Mouse (Mus musculus) hindbrain, postnatal 0 days (tissue): ENCODE data around the gene Pafah2. TPM values are rescaled to one million over a fixed set of nuclear protein-coding genes. Genes with fewer than 3 reads are reported as not detected.

Source experiments
- ATAC-seq: fragments of 200-750 bp; cut with Nextera tagmentation; 2 replicates; pipeline ENCODE4 v1.8.0; 2017; ENCODE audit warnings: mild to moderate bottlenecking, moderate TSS enrichment, moderate library complexity
- DNase-seq: peaks from one replicate; pipeline ENCODE4 v3.0.0-alpha.2; 2015; ENCODE audit warnings: low spot score
- H3K27ac ChIP-seq: fragments of 300-500 bp; sonication (generic); 2 replicates; pipeline ENCODE4 v1.5.1; 2014; ENCODE audit warnings: mild to moderate bottlenecking
- H3K27me3 ChIP-seq: fragments of 300-500 bp; sonication (generic); 2 replicates; pipeline ENCODE4 v1.6.1; 2014; ENCODE audit warnings: low read length, mixed read lengths; ENCODE audit not compliant: insufficient read depth
- H3K36me3 ChIP-seq: fragments of 300-500 bp; sonication (generic); 2 replicates; pipeline ENCODE4 v1.6.1; 2014; ENCODE audit warnings: low read length, mixed read lengths; ENCODE audit not compliant: insufficient read depth
- H3K4me1 ChIP-seq: fragments of 300-500 bp; sonication (generic); 2 replicates; pipeline ENCODE4 v1.6.1; 2014; ENCODE audit warnings: antibody characterized with exemption, low read length, mixed read lengths; ENCODE audit not compliant: insufficient read depth
- H3K4me2 ChIP-seq: fragments of 300-500 bp; sonication (generic); 2 replicates; pipeline ENCODE4 v1.6.1; 2014; ENCODE audit warnings: low read depth, mild to moderate bottlenecking, low read length, moderate library complexity, mixed read lengths
- H3K4me3 ChIP-seq: fragments of 300-500 bp; sonication (generic); 2 replicates; pipeline ENCODE4 v1.5.1; 2014; ENCODE audit warnings: low read length
- H3K9ac ChIP-seq: fragments of 300-500 bp; sonication (generic); replicated peaks from 2 replicates; pipeline ENCODE4 v1.6.1; 2014; ENCODE audit warnings: mild to moderate bottlenecking, low read length, moderate library complexity, mixed read lengths
- H3K9me3 ChIP-seq: fragments of 300-500 bp; sonication (generic); 2 replicates; pipeline ENCODE4 v1.6.1; 2016; ENCODE audit warnings: low read length, mixed read lengths
- CTCF ChIP-seq: IDR thresholded peaks from 2 replicates; pipeline ENCODE4 v1.5.1; 2016; ENCODE audit warnings: antibody characterized with exemption, control low read depth, low read depth
- WGBS: fragments of 180-500 bp; shearing (Covaris S2); extraction: QIAGEN DNeasy Blood & Tissue Kit; methylation state at CpG from one replicate; pipeline ENCODE4 v1.1.7; 2014; 5-methylcytosine and 5-hydroxymethylcytosine counted together
- polyA plus RNA-seq: library from polyadenylated mRNA; unstranded; fragments of >200 nt; fragmentation: Nextera tagmentation; extraction: Ambion mirVana; gene quantifications from 2 replicates; pipeline ENCODE4 v1.2.1, GENCODE M21; 2015
- total RNA-seq: library from RNA; depleted of rRNA; stranded (reverse); fragments of >200 nt; gene quantifications from 2 replicates; pipeline ENCODE4 v1.2.3, GENCODE M21; 2014

Gene Pafah2
- total and polyA plus RNA-seq, 2 experiments from 2014 or later = 6.7 to 17.9 TPM

- H3K4me3 ChIP-seq = no peak overlapping the region; the same call in 1 of the 2 replicates
- H3K36me3 ChIP-seq = 0 out of 2 replicates have a peak, but pooled peaks cover 7% of the 10 kb centered on the region
- no peaks in the 10 kb centered on the region for H3K9me3 ChIP-seq
- DNase-seq (no peak), ATAC-seq (no peak)
- H3K4me1 ChIP-seq = peaks cover 3% of the 10 kb centered on the region; the same call in 1 of the 2 replicates
- H3K9ac ChIP-seq = peak overlapping the region; percentile 97
- H3K27me3 ChIP-seq = no peaks in the 10 kb centered on the region
- 37% methylated on average over 11 of the region's 11 CpGs for WGBS
- no peak for TF ChIP-seq CTCF
- peak overlapping the region; percentile 98 for H3K27ac ChIP-seq
- peak overlapping the region; percentile 83 for H3K4me2 ChIP-seq
These were observed 70.5 kb downstream of the Pafah2 start for GRCm38 (mm10) chr4:134466381-134467262.

- H3K9me3 ChIP-seq = no peaks in the 10 kb centered on the region
- peaks cover 7% of the 10 kb centered on the region; the same call in 1 of the 2 replicates for H3K36me3 ChIP-seq
- no peaks in the 10 kb centered on the region for H3K27me3 ChIP-seq
- H3K4me2 ChIP-seq = peak overlapping the region; percentile 83
- TF ChIP-seq CTCF = no peak
- peak overlapping the region; percentile 92 for H3K4me3 ChIP-seq
- peak overlapping the region; percentile 98 for H3K27ac ChIP-seq
- WGBS = under 1% methylated on average over 31 of the region's 31 CpGs
- peak; percentile 69 for DNase-seq
- H3K9ac ChIP-seq = peak overlapping the region; percentile 97
- peak; percentile 36 for ATAC-seq
- peaks cover 3% of the 10 kb centered on the region; the same call in 1 of the 2 replicates for H3K4me1 ChIP-seq
These were observed 71.5 kb downstream of the Pafah2 start for GRCm38 (mm10) chr4:134467435-134468214.

- Histone ChIP-seq H3K4me2 (peak within 1 kb of the TSS; percentile 83), H3K9ac (peak within 1 kb of the TSS; percentile 97), H3K27me3 (no peaks in the 10 kb centered on the region), H3K4me1 (peaks cover 3% of the 10 kb centered on the region; the same call in 1 of the 2 replicates), H3K4me3 (peak within 1 kb of the TSS; percentile 92), H3K9me3 (no peaks in the 10 kb centered on the region), H3K36me3 (peaks cover 7% of the 10 kb centered on the region; the same call in 1 of the 2 replicates), H3K27ac (peak within 1 kb of the TSS; percentile 98)
- 1% methylated on average over 29 of the region's 31 CpGs for WGBS
- TF ChIP-seq CTCF = no peak
- ATAC-seq (peak; percentile 95), DNase-seq (peak; percentile 98)
These were observed 72.1 kb downstream of the Pafah2 start, which contains the start of gene Stmn1 for GRCm38 (mm10) chr4:134468215-134468575. Stmn1 (plus strand) TSS chr4:134468320.

GRCm38 (mm10) chr4:134468578-134469266 is 72.6 kb downstream of the Pafah2 start:
- peaks cover 7% of the 10 kb centered on the region; the same call in 1 of the 2 replicates for H3K36me3 ChIP-seq
- H3K27ac ChIP-seq = peak overlapping the region; percentile 98
- no peaks in the 10 kb centered on the region for H3K27me3 ChIP-seq
- H3K9ac ChIP-seq = peak overlapping the region; percentile 97
- TF ChIP-seq CTCF = no peak
- H3K4me1 ChIP-seq = peaks cover 3% of the 10 kb centered on the region; the same call in 1 of the 2 replicates
- DNase-seq (peak; percentile 98), ATAC-seq (peak; percentile 89)
- 3% methylated on average over 54 of the region's 68 CpGs for WGBS
- H3K4me2 ChIP-seq = peak overlapping the region; percentile 83
- H3K9me3 ChIP-seq = no peaks in the 10 kb centered on the region
- peak overlapping the region; percentile 92 for H3K4me3 ChIP-seq

- Histone ChIP-seq H3K9me3 (no peaks in the 10 kb centered on the region), H3K36me3 (peaks cover 14% of the 10 kb centered on the region), H3K4me2 (peak overlapping the region; percentile 83), H3K4me1 (peaks cover 6% of the 10 kb centered on the region; the same call in 1 of the 2 replicates), H3K9ac (peak overlapping the region; percentile 97), H3K27me3 (no peaks in the 10 kb centered on the region), H3K4me3 (peak overlapping the region; percentile 92), H3K27ac (peak overlapping the region; percentile 98)
- whole genome bisulfite sequencing = 3% methylated on average over 6 of the region's 6 CpGs
- ATAC-seq (peak; percentile 19; the same call in 1 of the 2 replicates), DNase-seq (peak; percentile 74)
- TF ChIP-seq CTCF = no peak
These were observed 73.2 kb downstream of the Pafah2 start for GRCm38 (mm10) chr4:134469341-134469796.

- 21% methylated on average over 3 of the region's 3 CpGs for WGBS
These were observed 73.9 kb downstream of the Pafah2 start for GRCm38 (mm10) chr4:134469985-134470384.

More at GRCm38 (mm10) chr4:134469985-134470384, 73.9 kb downstream of the Pafah2 start:
- no peaks in the 10 kb centered on the region for H3K27me3 ChIP-seq
- H3K4me1 ChIP-seq = peaks cover 6% of the 10 kb centered on the region; the same call in 1 of the 2 replicates
- DNase-seq = peak; percentile 55
- no peak for TF ChIP-seq CTCF
- no peaks in the 10 kb centered on the region for H3K9me3 ChIP-seq
- peak overlapping the region; percentile 83 for H3K4me2 ChIP-seq
- peak overlapping the region; percentile 92 for H3K4me3 ChIP-seq
- peak overlapping the region; percentile 97 for H3K9ac ChIP-seq
- ATAC-seq = no peak
- H3K27ac ChIP-seq = peak overlapping the region; percentile 98
- H3K36me3 ChIP-seq = peaks cover 20% of the 10 kb centered on the region
